Mouse (Mus musculus): ENCODE measurements around the gene H2al1m.
"Not testable (repeated sequence)": the region's sequence is repeated elsewhere in the genome, so short reads cannot be mapped to it uniquely, and the experiment has no call there.

Gene H2al1m

DNA sequence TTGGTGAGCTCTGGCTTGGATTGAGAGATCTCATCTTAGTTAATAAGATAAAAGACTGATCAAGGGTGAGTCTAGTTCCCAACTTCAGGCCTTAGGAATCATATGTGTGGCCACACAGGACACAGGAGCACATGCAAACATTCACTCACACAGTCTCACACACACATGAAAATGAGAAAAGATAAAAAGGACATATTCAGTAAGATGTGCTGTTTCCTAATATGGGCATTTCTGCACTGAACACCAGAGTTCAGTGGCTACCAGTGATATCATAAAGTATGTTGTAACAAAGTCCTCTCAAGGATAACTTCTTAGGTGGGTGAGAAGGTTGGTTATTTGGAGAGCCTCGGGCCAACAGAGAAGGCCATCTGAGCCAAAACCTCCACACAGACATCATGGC is at the start of gene H2al1m:
TSS of gene H2al1m (plus strand) at position 301 of the 400 bp plus-strand sequence.
- DNase-seq (ENCODE audit: low spot score): not testable (repeated sequence)

- no peak for DNase-seq (ENCODE audit: low spot score)
These were observed 42.6 kb upstream of the H2al1m start for GRCm38 (mm10) chrX:9240737-9241591.

DNA sequence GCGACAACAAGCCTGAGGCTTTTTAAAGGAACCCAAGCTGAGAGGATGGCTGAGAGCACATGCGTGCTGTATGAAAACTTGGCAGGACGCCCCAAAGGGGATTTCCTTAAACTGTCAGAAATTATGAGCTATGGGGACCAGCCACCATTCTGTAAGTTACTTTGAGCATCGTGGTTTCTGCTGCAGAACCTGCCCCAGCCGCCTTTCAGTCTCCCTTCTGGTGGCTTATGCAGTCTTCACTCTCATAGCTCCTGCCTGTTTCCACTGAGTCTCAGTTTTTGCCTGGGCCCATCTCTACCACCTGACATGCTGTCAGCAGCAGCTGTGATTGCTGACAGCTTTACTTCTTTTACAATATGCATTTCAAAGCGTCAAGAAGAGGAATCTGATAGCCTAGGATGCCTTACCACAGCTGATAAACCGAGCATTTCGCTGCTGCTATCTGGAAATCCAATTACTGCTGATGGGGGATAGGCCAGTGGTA is 40.1 kb upstream of the H2al1m start:
- no peak for DNase-seq (ENCODE audit: low spot score)

DNA sequence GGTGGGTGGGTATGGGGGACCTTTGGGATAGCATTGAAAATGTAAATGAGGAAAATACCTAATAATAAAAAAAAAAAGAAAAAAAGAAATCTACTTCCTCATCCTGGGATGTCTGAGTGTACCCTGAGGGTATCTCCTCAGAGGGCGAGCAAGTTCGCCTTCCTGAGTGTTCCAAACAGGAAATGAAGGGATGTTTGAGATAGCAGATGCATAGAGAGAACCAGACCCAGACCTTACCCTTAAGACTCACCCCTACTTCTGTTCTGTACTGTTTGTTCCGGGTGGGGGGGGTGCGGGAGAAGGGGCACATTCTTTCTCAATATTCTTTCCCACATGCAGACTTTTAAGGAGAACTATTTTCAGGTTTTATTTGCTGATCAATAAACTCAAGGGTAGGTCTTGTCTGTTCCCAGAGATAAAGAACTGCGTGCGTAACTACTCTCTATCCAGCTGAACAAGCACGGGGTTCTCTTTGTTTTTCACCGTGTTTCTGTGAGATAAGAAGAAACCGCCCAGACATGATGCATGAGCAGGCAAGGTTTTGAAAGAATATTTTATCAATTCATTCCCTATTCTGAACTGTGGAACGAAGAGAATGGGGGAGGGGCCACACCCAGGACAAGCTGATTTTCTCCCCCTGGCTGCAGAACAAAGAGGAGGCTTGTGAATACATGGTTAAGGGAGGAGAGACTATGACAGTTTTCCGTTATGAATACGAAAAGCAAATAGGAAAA is 38.8 kb upstream of the H2al1m start:
- DNase-seq (ENCODE audit: low spot score): no peak

- DNase-seq (ENCODE audit: low spot score): no peak
These were observed 34.7 kb upstream of the H2al1m start for GRCm38 (mm10) chrX:9248911-9249310.

DNA sequence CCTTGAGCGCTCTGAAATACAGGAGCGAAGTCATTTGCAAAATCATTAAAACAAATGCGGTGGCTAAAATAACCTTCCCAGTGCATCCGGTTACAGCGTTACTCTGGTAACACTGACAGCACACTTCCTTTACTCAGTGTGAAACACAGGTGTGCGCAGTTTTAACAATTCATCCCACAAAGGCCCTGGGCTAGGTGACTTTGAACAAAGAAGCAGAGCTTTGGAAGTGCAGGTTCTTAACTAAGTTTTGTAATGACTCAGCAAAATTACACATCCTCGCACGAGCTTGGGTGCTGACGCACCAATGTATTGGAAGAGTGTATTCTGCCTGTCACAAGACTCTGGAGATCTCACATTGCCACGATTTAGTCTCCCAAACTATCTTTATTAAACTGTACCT is 29.6 kb upstream of the H2al1m start:
- DNase-seq (ENCODE audit: low spot score): no peak

GRCm38 (mm10) chrX:9254901-9255300 is 28.7 kb upstream of the H2al1m start:
- DNase-seq (ENCODE audit: low spot score): no peak

GRCm38 (mm10) chrX:9256766-9257165 is 26.8 kb upstream of the H2al1m start, which contains the start of gene Gm14862:
TSS of gene Gm14862 (minus strand) at chrX:9256899.
- DNase-seq (ENCODE audit: low spot score): no peak

- no peak for DNase-seq (ENCODE audit: low spot score)
These were observed 25.7 kb upstream of the H2al1m start for GRCm38 (mm10) chrX:9257831-9258230.

GRCm38 (mm10) chrX:9259267-9259666 is 24.3 kb upstream of the H2al1m start:
- DNase-seq (ENCODE audit: low spot score): no peak

- DNase-seq (ENCODE audit: low spot score): no peak
These were observed 12.5 kb upstream of the H2al1m start for GRCm38 (mm10) chrX:9271112-9271511.

- no peak for DNase-seq (ENCODE audit: low spot score)
These were observed 11.6 kb upstream of the H2al1m start for GRCm38 (mm10) chrX:9271947-9272459.

GRCm38 (mm10) chrX:9272460-9273361 is 10.9 kb upstream of the H2al1m start, which contains the start of gene Xk:
TSS of gene Xk (plus strand) at chrX:9272756.
- no peak for DNase-seq (ENCODE audit: low spot score)

DNA sequence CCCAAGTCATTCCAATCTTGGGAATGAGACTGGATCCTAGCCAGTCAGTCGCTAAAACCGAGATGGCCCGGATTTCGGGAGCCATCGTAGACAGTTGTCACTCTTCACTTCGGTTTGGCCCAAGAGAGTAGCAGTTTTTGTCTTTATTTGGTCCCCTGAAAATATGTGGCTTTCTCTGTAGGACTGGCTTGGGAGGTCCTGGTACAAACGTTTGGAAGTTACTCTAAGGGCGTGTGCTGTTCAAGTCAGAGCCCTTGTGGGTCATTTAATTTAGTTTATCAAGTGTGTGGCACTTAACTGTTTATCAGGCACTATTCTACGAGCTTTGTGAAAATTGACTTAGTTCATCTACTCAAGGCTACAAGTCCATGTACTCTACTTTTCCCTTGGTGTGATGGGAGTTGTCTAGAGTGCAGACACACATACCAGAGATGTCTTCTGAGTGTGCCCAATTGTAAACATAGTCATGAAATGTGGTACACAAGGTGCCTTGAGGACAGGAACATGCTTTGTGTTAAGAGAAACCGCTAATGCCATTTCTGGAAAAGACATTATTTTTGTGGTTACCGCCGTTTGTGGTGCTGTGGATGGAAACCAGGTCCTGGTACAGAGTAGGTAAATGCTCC is 10.1 kb upstream of the H2al1m start:
- no peak for DNase-seq (ENCODE audit: low spot score)

GRCm38 (mm10) chrX:9274321-9274720 is 9.2 kb upstream of the H2al1m start:
- no peak for DNase-seq (ENCODE audit: low spot score)

- DNase-seq (ENCODE audit: low spot score): not testable (repeated sequence)
These were observed 9.7 kb downstream of the H2al1m start for GRCm38 (mm10) chrX:9293140-9293829.

DNA sequence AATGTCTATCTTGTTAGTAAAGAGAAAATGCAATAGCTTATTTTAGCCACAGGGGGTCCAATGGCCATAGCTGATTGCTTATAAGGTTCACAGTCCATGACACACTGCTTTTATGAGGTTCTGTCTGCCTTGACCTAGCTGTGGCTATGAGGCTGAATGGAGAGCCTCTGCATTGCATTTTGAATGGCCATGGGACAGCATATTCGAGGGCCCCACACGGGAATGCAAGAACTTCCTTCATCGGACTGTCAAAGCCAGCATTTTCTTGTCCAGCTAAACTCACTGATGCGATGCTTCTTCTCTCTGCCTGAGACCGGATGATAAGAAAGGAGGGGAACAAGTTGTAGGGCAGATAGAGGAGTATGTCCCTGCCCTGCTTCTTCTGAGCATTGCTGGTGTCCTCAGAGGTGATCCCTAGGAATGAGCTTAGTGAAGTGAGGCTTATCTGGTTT is 14.9 kb downstream of the H2al1m start:
- no peak for DNase-seq (ENCODE audit: low spot score)

- no peak for DNase-seq (ENCODE audit: low spot score)
These were observed 19.2 kb downstream of the H2al1m start for GRCm38 (mm10) chrX:9302791-9303190.

DNA sequence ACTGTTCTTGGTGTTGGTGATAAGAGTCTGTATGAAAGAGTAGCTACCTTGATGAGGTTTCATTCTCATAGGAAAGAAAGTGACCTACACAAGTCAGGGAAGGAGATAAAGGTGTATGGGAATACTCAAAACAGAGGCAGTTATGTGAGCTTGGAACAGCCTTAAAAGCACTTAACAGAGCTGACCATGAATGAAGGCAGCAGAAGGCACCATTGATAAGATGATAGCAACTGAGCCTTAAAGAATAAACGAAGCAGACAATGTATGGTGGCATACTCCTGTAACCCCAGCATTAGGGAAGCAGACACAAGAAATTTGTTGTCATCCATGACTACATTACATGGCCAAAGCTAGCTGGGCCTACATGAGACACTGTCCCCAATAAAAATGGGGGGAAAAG is 19.9 kb downstream of the H2al1m start:
- no peak for DNase-seq (ENCODE audit: low spot score)

DNA sequence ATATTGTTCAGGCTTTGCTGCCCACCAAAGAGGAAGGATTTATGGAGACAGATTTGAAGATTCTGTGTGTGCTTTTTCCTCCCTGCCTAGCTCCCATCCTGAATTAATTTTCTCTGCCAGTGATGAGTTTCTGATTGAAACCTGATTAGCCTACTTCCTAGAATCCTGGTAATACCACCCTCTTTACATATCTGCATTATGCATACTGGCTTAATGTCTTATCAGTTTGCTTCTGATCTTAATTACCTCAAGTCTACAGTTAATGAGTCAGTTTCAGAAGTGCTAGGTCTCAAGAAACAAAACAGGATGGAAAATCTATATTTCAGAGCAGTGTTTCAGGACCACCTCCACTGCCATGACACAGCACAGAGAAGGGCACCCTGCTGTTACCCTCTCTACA is 32.9 kb downstream of the H2al1m start:
- DNase-seq (ENCODE audit: low spot score): not testable (repeated sequence)

Measured in left cerebral cortex, adult 11 months (tissue).